Mouse (Mus musculus): Measurements from ENCODE around the gene Oas1f.
"Not testable (repeated sequence)": the region's sequence is repeated elsewhere in the genome, so short reads cannot be mapped to it uniquely, and the experiment has no call there.

- TF ChIP-seq CTCF, POLR2A (IDR thresholded peaks at IDR 0.05; ENCODE audit: extremely low read depth, insufficient read depth, low read length): not testable (repeated sequence)
These were observed 30.2 kb downstream of the Oas1f start for GRCm38 (mm10) chr5:120877407-120877806.

All from cortical plate, adult 2 months (tissue).